11 mouse cellular contexts compared by ENCODE assay signal in the genomic region with DNA sequence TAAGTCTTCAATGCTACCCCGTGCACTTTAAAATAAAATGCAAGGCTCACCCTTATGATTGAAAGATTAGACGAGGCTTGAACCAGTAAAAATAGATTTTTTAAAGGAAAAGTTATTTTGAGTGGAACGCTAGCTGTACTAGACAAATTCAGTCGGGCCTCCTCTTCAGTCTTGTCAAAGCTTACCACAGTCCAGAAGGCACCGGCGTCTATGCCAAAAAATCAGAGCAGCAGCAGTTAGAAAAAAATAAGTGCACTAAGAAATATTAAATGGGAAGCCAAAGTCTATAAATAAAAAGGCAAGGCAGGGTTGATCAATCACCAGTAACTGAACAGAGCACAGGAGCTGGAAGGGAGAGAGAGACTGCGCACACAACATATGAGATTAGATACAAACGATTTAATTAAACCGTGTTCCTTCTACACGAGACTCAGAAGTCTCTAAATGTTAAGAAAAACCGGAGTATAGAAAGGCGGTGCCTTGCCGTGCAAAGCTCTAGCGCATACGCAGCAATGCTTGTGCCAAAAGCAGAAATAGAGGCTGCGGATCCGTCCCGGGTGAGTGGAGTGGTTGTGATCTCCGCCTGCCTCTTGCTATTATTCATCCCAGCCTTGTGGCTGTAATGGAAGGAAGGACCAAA.
DNase-seq lines count a peak whose midpoint lies in the region; ATAC-seq lines count a peak whose summit lies in the region.
"Had no signal": no experiment of that assay in that cellular context is flagged by ENCODE, and none has a peak within 500 bp of the region (broad histone marks: within the 10 kb centered on the region; RNA-seq: fewer than 3 reads in every experiment).

No protein-coding gene starts in this region.

- no peaks in the 10 kb centered on the region for H3K27me3 ChIP-seq in embryonic facial prominence, embryonic 14.5 days (replicated peaks; ENCODE audit: control insufficient read depth, insufficient read depth, low read length)
- no peaks in the 10 kb centered on the region for H3K27me3 ChIP-seq in embryonic facial prominence, embryonic 10.5 days (replicated peaks; ENCODE audit: low read depth, poor library complexity, severe bottlenecking)

- no peak overlapping the region for H3K9ac ChIP-seq in embryonic facial prominence, embryonic 14.5 days (ENCODE audit: low read depth, low read length)

- peak; percentile 20 for DNase-seq in embryonic facial prominence, embryonic 14.5 days (ENCODE audit: low spot score)
- DNase-seq in embryonic facial prominence, embryonic 10.5 days (ENCODE audit: low spot score) = no peak
- peak; percentile 74 for DNase-seq in brain, embryonic 18.5 days (ENCODE audit: low read depth, low spot score)
- peak; percentile 54 to 60 for DNase-seq in layer of hippocampus, adult 8-10 months (ENCODE audit: low spot score in 2 of 2)
- peak; percentile 59 to 61 for DNase-seq in left cerebral cortex, postnatal 36 days (ENCODE audit: low spot score in 2 of 2)
- no peak for DNase-seq in B cell, adult 2 months
- no peak for DNase-seq in thymus, postnatal 25 days
- DNase-seq: adrenal gland, adult 2 months; cerebellum, adult 2 months; kidney, adult 11 months had no signal

- no peaks in the 10 kb centered on the region for H3K36me3 ChIP-seq in embryonic facial prominence, embryonic 14.5 days (ENCODE audit: control insufficient read depth, insufficient read depth, low read length)
- H3K36me3 ChIP-seq in embryonic facial prominence, embryonic 10.5 days (replicated peaks) = no peaks in the 10 kb centered on the region

- H3K4me3 ChIP-seq in embryonic facial prominence, embryonic 14.5 days (ENCODE audit: low read depth, low read length) = no peak overlapping the region
- H3K4me3 ChIP-seq in embryonic facial prominence, embryonic 10.5 days = no peak overlapping the region

- intact Hi-C loops in left cerebral cortex, postnatal 36 days (cut with DNase I) = no loop called here

- no peak overlapping the region for H3K4me2 ChIP-seq in embryonic facial prominence, embryonic 14.5 days (ENCODE audit: low read depth, low read length)

- no peak overlapping the region; the same call in 1 of the 2 replicates for H3K27ac ChIP-seq in embryonic facial prominence, embryonic 14.5 days (replicated peaks; ENCODE audit: low read depth, low read length)
- no peak overlapping the region for H3K27ac ChIP-seq in embryonic facial prominence, embryonic 10.5 days (replicated peaks)

- WGBS in embryonic facial prominence, embryonic 14.5 days = 80% methylated on average over 19 of the region's 19 CpGs
- WGBS in embryonic facial prominence, embryonic 10.5 days = 88% methylated on average over 19 of the region's 19 CpGs

- no peaks in the 10 kb centered on the region; the same call in 1 of the 2 replicates for H3K4me1 ChIP-seq in embryonic facial prominence, embryonic 14.5 days (ENCODE audit: control insufficient read depth, insufficient read depth, low read length)
- peaks cover 6% of the 10 kb centered on the region; the same call in 1 of the 2 replicates for H3K4me1 ChIP-seq in embryonic facial prominence, embryonic 10.5 days

- H3K9me3 ChIP-seq in embryonic facial prominence, embryonic 14.5 days (ENCODE audit: control insufficient read depth, low read length) = no peaks in the 10 kb centered on the region
- H3K9me3 ChIP-seq in embryonic facial prominence, embryonic 10.5 days = no peaks in the 10 kb centered on the region

- no peak for ATAC-seq in embryonic facial prominence, embryonic 14.5 days (ENCODE audit: low read depth)
- no peak for ATAC-seq in erythroblast, adult 5-6 weeks (replicated peaks; ENCODE audit: low FRiP score, poor library complexity, severe bottlenecking)

Comparison
In these comparisons a context has a peak if more than half of its experiments do, and no peak if none do; other contexts are left out.
1. DNase-seq: peak in embryonic facial prominence, embryonic 14.5 days (single experiment), brain, embryonic 18.5 days (single experiment), layer of hippocampus, adult 8-10 months (2 of 2) and left cerebral cortex, postnatal 36 days (2 of 2); none in embryonic facial prominence, embryonic 10.5 days (single experiment), B cell, adult 2 months (0 of 2) and thymus, postnatal 25 days (single experiment).